Mouse (Mus musculus): ENCODE measurements around the gene Wwtr1.

Wwtr1 gene

DNA sequence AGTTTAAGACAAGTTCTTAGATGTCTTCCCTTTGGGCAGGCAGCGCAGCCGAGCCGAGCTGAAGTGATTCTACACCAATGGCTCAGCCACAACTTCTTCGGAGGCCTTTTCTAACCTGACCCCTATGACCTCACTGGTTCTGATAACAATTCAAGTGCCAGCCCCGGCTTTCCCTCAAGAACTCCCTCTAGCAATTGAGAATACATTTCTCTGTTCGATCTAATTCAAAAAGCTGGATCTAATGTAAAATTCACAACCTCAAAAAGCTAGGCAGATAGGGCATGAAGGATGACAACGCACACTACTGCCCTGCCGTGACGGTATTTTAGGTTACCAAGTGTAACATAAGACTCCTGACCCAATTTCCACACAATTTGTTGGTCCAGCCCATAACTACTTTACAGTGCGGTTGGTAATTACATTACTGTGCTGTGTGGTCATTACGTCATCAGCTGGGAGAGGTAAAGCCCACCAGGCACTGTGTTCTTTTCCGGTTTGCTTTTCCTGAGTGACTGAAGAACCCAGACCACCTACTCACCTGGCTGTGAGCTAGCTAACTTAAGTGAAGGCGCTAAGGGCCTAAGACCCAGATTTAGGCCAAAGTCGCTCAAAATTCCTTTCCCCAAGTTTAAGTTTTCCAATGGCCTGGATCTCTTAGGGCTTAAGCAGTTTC lies 1.7 kb downstream of the Wwtr1 start:
- no peak for TF ChIP-seq POU5F1 (IDR thresholded peaks at IDR 0.05; ENCODE audit: borderline replicate concordance, low read length)
- TF ChIP-seq CTCF (conservative IDR thresholded peaks at IDR 0.05; ENCODE audit: low read length) = no peak
- TF ChIP-seq NANOG (IDR thresholded peaks at IDR 0.05; ENCODE audit: borderline replicate concordance, low read length) = no peak
- Histone ChIP-seq H3K4me3 (replicated peaks; ENCODE audit: low read length) (peak overlapping the region; percentile 93), H3K4me1 (replicated peaks; ENCODE audit: low read depth, low read length) (peaks cover 41% of the 10 kb centered on the region), H3K36me3 (ENCODE audit: insufficient read depth, low read length) (peaks cover 15% of the 10 kb centered on the region), H3K27me3 (ENCODE audit: insufficient read depth, low read length) (0 out of 2 replicates have a peak, but pooled peaks cover 4% of the 10 kb centered on the region), H3K9me3 (ENCODE audit: low read length) (no peaks in the 10 kb centered on the region)

DNA sequence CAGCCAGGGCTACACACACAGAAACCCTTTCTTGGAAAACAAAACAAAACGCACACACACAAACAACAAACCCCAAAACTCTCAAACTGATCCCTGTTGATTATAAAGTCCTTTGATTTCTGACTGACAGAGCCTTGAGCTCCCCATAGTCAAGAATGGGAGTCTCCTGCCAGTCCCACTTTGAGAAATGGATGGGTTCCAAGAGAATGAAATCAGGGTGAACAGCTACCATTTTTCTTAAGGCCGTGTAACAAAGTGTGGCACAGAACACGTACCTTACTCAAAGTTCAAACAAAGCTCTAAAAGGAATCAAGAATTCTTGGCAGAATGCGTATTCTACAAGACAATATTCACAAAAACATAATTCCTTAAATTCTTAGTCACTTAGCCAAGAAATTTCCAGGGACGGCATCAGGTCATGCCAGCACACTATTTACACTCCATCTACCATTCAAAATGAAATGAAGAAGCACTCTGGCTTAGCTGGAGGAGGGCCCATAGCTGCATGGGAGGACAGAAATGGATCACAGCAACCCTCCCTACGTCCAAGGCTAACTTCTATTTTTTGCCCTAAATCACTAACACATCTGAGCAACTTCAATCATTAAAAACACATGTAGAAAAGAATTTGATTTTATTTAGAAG lies 3.3 kb downstream of the Wwtr1 start:
- no peak for TF ChIP-seq NANOG (IDR thresholded peaks at IDR 0.05; ENCODE audit: borderline replicate concordance, low read length)
- TF ChIP-seq POU5F1 (IDR thresholded peaks at IDR 0.05; ENCODE audit: borderline replicate concordance, low read length) = no peak
- TF ChIP-seq CTCF (conservative IDR thresholded peaks at IDR 0.05; ENCODE audit: low read length) = no peak
- H3K4me3 ChIP-seq (replicated peaks; ENCODE audit: low read length) = no peak overlapping the region
- H3K9me3 ChIP-seq (ENCODE audit: low read length) = no peaks in the 10 kb centered on the region
- H3K27me3 ChIP-seq (ENCODE audit: insufficient read depth, low read length) = 0 out of 2 replicates have a peak, but pooled peaks cover 4% of the 10 kb centered on the region
- peaks cover 31% of the 10 kb centered on the region for H3K4me1 ChIP-seq (replicated peaks; ENCODE audit: low read depth, low read length)
- H3K36me3 ChIP-seq (ENCODE audit: insufficient read depth, low read length) = peaks cover 15% of the 10 kb centered on the region

DNA sequence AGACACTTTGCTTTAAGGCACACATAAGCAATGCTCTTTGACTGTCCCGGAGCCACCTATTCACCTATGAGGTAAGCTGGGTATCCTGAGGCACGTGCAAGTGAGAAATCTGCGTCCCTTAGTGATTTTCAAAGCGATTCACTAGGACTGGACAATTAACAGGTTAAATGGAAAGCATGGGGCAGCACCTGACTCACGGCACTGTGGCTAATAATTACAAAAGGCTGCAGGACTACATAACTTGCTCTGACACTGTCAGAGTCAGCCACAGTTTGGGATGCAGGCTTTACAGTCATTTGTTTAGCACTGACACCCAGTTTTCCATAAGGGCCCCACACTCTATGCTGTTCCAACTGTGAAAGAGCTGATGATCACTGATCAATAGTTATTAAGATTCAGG lies 9.1 kb downstream of the Wwtr1 start:
- Histone ChIP-seq H3K27me3 (ENCODE audit: insufficient read depth, low read length) (no peaks in the 10 kb centered on the region), H3K4me1 (replicated peaks; ENCODE audit: low read depth, low read length) (peaks cover 28% of the 10 kb centered on the region), H3K4me3 (replicated peaks; ENCODE audit: low read length) (no peak overlapping the region), H3K9me3 (ENCODE audit: low read length) (no peaks in the 10 kb centered on the region), H3K36me3 (ENCODE audit: insufficient read depth, low read length) (no peaks in the 10 kb centered on the region)
- TF ChIP-seq POU5F1 (IDR thresholded peaks at IDR 0.05; ENCODE audit: borderline replicate concordance, low read length) = no peak
- TF ChIP-seq CTCF (conservative IDR thresholded peaks at IDR 0.05; ENCODE audit: low read length) = no peak
- TF ChIP-seq NANOG (IDR thresholded peaks at IDR 0.05; ENCODE audit: borderline replicate concordance, low read length) = no peak

DNA sequence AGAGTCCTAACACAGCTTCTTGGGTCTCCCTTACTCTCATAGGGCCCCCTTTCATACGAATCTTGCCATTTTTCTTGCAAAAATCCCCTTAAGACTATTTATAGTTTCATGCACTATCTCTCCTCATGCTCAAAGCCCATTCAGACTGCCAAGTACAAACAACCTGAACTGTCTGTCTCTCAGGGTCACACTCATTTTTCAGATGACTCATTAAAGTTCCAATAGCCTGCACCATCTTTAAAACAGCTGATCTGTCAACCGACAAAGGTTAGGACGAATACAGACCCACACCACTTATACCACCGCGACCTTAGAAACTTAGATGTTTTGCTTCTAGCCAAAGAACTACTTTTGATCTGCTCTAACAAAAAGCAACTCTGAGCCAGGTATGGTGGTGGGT lies 12.1 kb downstream of the Wwtr1 start:
- TF ChIP-seq CTCF (conservative IDR thresholded peaks at IDR 0.05; ENCODE audit: low read length) = no peak
- no peak for TF ChIP-seq POU5F1 (IDR thresholded peaks at IDR 0.05; ENCODE audit: borderline replicate concordance, low read length)
- TF ChIP-seq NANOG (IDR thresholded peaks at IDR 0.05; ENCODE audit: borderline replicate concordance, low read length) = no peak
- Histone ChIP-seq H3K9me3 (ENCODE audit: low read length) (no peaks in the 10 kb centered on the region), H3K36me3 (ENCODE audit: insufficient read depth, low read length) (no peaks in the 10 kb centered on the region), H3K4me1 (replicated peaks; ENCODE audit: low read depth, low read length) (peaks cover 31% of the 10 kb centered on the region), H3K4me3 (replicated peaks; ENCODE audit: low read length) (no peak overlapping the region), H3K27me3 (ENCODE audit: insufficient read depth, low read length) (no peaks in the 10 kb centered on the region)

DNA sequence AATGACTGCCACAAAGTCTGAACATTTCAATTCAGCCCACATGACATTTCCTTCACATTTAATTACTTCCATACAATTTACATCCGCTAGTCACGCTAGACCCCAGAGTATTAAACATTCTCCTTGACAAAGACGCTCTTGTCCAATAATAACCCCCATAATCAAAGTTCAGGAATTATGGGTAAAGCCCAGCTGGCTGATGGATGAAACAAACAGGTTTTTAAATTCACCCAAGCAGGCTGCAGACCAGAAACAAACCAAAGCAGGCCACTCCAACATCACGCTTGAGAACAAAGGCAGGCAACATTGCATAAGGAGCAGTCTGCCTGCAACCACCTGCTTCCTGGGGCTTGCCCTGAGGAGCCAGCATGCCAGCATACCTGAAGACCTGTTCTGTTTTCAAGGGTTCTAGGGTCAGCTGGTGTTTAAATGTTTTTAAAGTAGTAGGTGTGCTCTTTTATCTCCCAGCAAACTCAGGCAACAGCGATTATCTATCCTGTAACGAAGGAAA lies 12.7 kb downstream of the Wwtr1 start:
- no peak for TF ChIP-seq POU5F1 (IDR thresholded peaks at IDR 0.05; ENCODE audit: borderline replicate concordance, low read length)
- TF ChIP-seq NANOG (IDR thresholded peaks at IDR 0.05; ENCODE audit: borderline replicate concordance, low read length) = no peak
- TF ChIP-seq CTCF (conservative IDR thresholded peaks at IDR 0.05; ENCODE audit: low read length) = no peak
- Histone ChIP-seq H3K4me3 (replicated peaks; ENCODE audit: low read length) (no peak overlapping the region), H3K4me1 (replicated peaks; ENCODE audit: low read depth, low read length) (peaks cover 35% of the 10 kb centered on the region), H3K9me3 (ENCODE audit: low read length) (no peaks in the 10 kb centered on the region), H3K27me3 (ENCODE audit: insufficient read depth, low read length) (no peaks in the 10 kb centered on the region), H3K36me3 (ENCODE audit: insufficient read depth, low read length) (no peaks in the 10 kb centered on the region)

DNA sequence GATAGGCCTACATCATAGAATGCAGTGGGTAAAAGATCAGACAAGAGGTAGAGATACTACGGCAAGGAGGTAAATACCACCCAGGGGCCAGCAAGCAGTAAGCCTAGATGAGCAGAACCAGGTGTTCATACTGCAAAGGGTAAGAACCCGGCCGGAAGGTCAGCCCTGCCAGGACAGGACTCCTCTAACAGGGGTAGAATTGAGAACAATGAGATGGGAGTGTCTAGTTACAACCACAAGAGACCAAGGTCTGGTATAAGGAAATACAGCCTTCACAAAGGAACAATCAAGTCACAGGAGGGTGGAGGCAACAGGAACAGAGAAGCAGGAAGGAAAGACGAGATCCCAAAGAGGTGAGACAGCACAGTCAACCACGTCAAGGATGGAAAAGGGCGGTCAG lies 16.9 kb downstream of the Wwtr1 start:
- Histone ChIP-seq H3K27me3 (ENCODE audit: insufficient read depth, low read length) (no peaks in the 10 kb centered on the region), H3K4me1 (replicated peaks; ENCODE audit: low read depth, low read length) (peaks cover 53% of the 10 kb centered on the region), H3K9me3 (ENCODE audit: low read length) (no peaks in the 10 kb centered on the region), H3K36me3 (ENCODE audit: insufficient read depth, low read length) (0 out of 2 replicates have a peak, but pooled peaks cover 3% of the 10 kb centered on the region), H3K4me3 (replicated peaks; ENCODE audit: low read length) (no peak overlapping the region)
- TF ChIP-seq NANOG (IDR thresholded peaks at IDR 0.05; ENCODE audit: borderline replicate concordance, low read length) (no peak), CTCF (conservative IDR thresholded peaks at IDR 0.05; ENCODE audit: low read length) (no peak), POU5F1 (IDR thresholded peaks at IDR 0.05; ENCODE audit: borderline replicate concordance, low read length) (no peak)

DNA sequence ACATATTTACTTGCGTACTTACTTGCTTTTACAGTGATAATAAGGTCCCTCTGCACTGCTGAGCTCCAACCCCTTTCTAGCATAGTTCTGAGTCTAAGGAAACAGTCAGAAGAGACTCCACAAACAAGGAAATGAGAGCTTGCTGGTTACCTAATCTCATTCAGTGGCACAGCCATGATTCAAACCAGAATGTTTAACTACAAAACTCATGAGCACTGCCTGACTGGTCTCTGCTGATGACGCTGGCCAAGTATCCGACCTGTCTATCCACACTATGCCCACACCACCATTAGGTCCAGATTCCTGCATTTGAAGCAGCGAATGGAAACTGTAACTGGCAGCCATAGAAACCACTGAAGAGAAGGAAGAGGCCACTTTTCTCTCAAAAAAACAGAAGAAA lies 18.3 kb downstream of the Wwtr1 start:
- H3K36me3 ChIP-seq (ENCODE audit: insufficient read depth, low read length) = 0 out of 2 replicates have a peak, but pooled peaks cover 3% of the 10 kb centered on the region
- no peak for TF ChIP-seq CTCF (conservative IDR thresholded peaks at IDR 0.05; ENCODE audit: low read length)
- TF ChIP-seq NANOG (IDR thresholded peaks at IDR 0.05; ENCODE audit: borderline replicate concordance, low read length) = no peak
- TF ChIP-seq POU5F1 (IDR thresholded peaks at IDR 0.05; ENCODE audit: borderline replicate concordance, low read length) = no peak

DNA sequence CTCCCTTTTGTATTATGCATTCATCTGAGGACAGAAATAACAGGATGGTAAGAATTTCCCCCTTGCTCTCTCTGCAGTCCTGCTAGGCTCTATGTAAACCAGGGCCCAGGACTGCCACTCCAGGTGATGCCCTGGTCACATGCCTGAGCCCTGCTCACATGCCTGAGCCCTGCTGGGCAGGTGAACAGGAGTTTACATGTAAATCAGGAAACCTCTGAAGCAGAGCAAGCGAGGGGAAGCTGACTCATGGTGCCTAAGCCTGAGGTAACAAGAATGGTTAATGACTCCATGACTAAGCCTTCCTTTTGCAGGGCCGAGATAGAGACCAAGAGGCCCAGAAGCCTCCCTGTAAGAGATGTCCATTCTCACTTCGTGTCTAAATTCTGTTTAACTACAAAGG lies 20.1 kb downstream of the Wwtr1 start:
- Histone ChIP-seq H3K9me3 (ENCODE audit: low read length) (no peaks in the 10 kb centered on the region), H3K4me3 (replicated peaks; ENCODE audit: low read length) (no peak overlapping the region), H3K27me3 (ENCODE audit: insufficient read depth, low read length) (no peaks in the 10 kb centered on the region), H3K4me1 (replicated peaks; ENCODE audit: low read depth, low read length) (peaks cover 39% of the 10 kb centered on the region), H3K36me3 (ENCODE audit: insufficient read depth, low read length) (0 out of 2 replicates have a peak, but pooled peaks cover 3% of the 10 kb centered on the region)
- TF ChIP-seq CTCF (conservative IDR thresholded peaks at IDR 0.05; ENCODE audit: low read length) (no peak), POU5F1 (IDR thresholded peaks at IDR 0.05; ENCODE audit: borderline replicate concordance, low read length) (no peak), NANOG (IDR thresholded peaks at IDR 0.05; ENCODE audit: borderline replicate concordance, low read length) (no peak)

More for the DNA sequence above, 18.3 kb downstream of the Wwtr1 start:
- peaks cover 39% of the 10 kb centered on the region for H3K4me1 ChIP-seq (replicated peaks; ENCODE audit: low read depth, low read length)
- H3K4me3 ChIP-seq (replicated peaks; ENCODE audit: low read length) = no peak overlapping the region
- no peaks in the 10 kb centered on the region for H3K9me3 ChIP-seq (ENCODE audit: low read length)
- H3K27me3 ChIP-seq (ENCODE audit: insufficient read depth, low read length) = no peaks in the 10 kb centered on the region

Measured in E14TG2a.4 (cell line).